Mouse (Mus musculus) cerebellum, adult 9-11 months (tissue): ENCODE data around the gene Cdc6.

Source experiments
- DNase-seq: peaks from one replicate; pipeline ENCODE4 v3.0.0; 2022

Gene Cdc6

GRCm38 (mm10) chr11:98907437-98908173, at the start of gene Cdc6:
Gene Cdc6 (plus strand): TSS chr11:98907801.
- peak; percentile 95 for DNase-seq

GRCm38 (mm10) chr11:98858759-98859731, 48.6 kb upstream of the Cdc6 start:
- DNase-seq = peak; percentile 85

GRCm38 (mm10) chr11:98863028-98863750, 44.4 kb upstream of the Cdc6 start, which contains the start of gene Wipf2:
Gene Wipf2 (plus strand): TSS chr11:98863638.
- peak; percentile 96 for DNase-seq

- no peak for DNase-seq
Measured at GRCm38 (mm10) chr11:98863751-98864429, 43.7 kb upstream of the Cdc6 start.

- DNase-seq = peak; percentile 64
Measured at GRCm38 (mm10) chr11:98867293-98867692, 40.3 kb upstream of the Cdc6 start.

GRCm38 (mm10) chr11:98869906-98870305, 37.7 kb upstream of the Cdc6 start:
- no peak for DNase-seq

- DNase-seq = no peak
Measured at GRCm38 (mm10) chr11:98870791-98871190, 36.8 kb upstream of the Cdc6 start.

GRCm38 (mm10) chr11:98871416-98871815, 36.2 kb upstream of the Cdc6 start:
- DNase-seq = no peak

GRCm38 (mm10) chr11:98872040-98872439, 35.6 kb upstream of the Cdc6 start:
- peak; percentile 73 for DNase-seq

- peak; percentile 51 for DNase-seq
Measured at GRCm38 (mm10) chr11:98873900-98874299, 33.7 kb upstream of the Cdc6 start.

- DNase-seq = no peak
Measured at GRCm38 (mm10) chr11:98877001-98877400, 30.6 kb upstream of the Cdc6 start.

- no peak for DNase-seq
Measured at GRCm38 (mm10) chr11:98887703-98888102, 19.9 kb upstream of the Cdc6 start.

GRCm38 (mm10) chr11:98889077-98889476, 18.5 kb upstream of the Cdc6 start:
- DNase-seq = no peak

- no peak for DNase-seq
Measured at GRCm38 (mm10) chr11:98889977-98890376, 17.6 kb upstream of the Cdc6 start.

- DNase-seq = no peak
Measured at GRCm38 (mm10) chr11:98892426-98892825, 15.2 kb upstream of the Cdc6 start.

- no peak for DNase-seq
Measured at GRCm38 (mm10) chr11:98900529-98901125, 7.0 kb upstream of the Cdc6 start.

- no peak for DNase-seq
Measured at GRCm38 (mm10) chr11:98902621-98903245, 4.9 kb upstream of the Cdc6 start.

- DNase-seq = no peak
Measured at GRCm38 (mm10) chr11:98904577-98904976, 3.0 kb upstream of the Cdc6 start.

GRCm38 (mm10) chr11:98905033-98905432, 2.6 kb upstream of the Cdc6 start:
- DNase-seq = no peak

- no peak for DNase-seq
Measured at GRCm38 (mm10) chr11:98905583-98905982, 2.0 kb upstream of the Cdc6 start.

GRCm38 (mm10) chr11:98907063-98907436, 551 bp upstream of the Cdc6 start:
- DNase-seq = no peak

GRCm38 (mm10) chr11:98909654-98910053, 2.1 kb downstream of the Cdc6 start:
- DNase-seq = no peak
